Mouse (Mus musculus): ENCODE data around the gene 1700042G07Rik.

1700042G07Rik gene

DNA sequence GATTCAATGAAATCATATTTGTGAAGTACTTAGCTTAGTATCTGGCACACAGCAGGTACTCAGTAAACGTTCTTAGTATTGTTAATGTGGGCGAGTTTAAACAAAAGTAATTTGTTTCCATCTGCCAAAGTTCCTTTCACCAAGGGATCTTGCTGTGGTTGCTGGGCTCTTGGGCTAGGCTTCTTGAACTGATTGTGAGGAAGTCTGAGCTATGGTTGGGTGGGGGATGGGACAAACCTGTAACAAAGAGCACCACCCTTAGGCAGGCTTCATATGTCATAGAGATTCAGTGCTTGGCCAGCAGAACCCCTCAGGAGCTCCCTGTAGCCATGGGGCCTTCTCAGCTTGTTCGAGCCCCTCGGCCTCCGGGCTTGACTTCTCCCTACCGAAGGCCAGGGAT is at the start of gene 1700042G07Rik, which contains the start of gene Gm49337:
1700042G07Rik (plus strand) TSS at position 301 of the 400 bp plus-strand sequence.
Gm49337 (plus strand) TSS at position 313 of the 400 bp plus-strand sequence.
- DNase-seq (ENCODE audit: low spot score in 2 of 2): no peak

DNA sequence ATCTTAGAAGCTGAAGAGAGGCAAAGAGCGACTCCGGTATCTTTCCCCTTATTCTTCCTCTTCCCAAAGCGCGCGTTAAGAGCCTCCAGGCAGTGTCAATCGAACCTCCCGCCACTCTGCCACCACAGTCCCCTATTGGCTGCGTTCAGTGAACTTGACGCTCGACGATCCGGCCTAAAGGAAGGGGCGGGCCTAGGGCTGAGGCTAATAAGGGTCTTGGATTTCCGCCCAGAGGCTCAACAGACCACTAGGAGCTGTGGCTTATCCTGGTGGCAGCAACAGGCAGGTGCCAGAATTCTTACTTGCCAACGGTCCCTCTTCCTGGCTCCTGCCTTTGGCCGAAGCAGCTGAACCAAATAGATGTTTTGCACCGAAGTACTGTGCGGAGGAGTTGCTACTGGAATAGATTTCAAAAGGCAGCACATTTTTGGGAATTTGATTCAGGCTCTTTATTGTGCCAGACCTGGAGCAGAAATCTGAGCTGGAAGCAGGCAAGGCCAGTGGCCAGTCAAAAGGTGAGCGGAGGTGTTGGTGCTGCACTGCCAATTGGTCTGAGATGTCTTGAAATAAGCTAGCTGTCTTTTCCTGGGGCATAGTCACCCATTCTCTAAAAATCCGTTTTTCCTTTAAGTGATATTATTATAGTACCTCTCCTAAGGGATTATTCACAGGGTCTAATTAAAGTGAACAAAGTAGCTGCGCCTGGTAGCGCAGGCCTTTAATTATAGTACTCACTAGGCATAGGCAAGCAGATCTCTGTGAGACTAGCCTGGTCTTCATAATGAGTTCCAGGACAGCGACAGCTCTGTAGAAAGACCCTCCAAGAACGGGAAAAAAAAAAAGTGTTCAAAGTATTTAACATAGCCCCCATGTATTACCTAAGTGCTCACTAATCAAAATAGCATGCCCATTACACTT is 49.3 kb upstream of the 1700042G07Rik start, which contains the start of the genes Rad54l and Pomgnt1:
Rad54l (minus strand) TSS at position 89 of the 918 bp plus-strand sequence.
Pomgnt1 (plus strand) TSS at position 239 of the 918 bp plus-strand sequence.
- peak; percentile 57 to 70 for DNase-seq (ENCODE audit: low spot score in 2 of 2)

DNA sequence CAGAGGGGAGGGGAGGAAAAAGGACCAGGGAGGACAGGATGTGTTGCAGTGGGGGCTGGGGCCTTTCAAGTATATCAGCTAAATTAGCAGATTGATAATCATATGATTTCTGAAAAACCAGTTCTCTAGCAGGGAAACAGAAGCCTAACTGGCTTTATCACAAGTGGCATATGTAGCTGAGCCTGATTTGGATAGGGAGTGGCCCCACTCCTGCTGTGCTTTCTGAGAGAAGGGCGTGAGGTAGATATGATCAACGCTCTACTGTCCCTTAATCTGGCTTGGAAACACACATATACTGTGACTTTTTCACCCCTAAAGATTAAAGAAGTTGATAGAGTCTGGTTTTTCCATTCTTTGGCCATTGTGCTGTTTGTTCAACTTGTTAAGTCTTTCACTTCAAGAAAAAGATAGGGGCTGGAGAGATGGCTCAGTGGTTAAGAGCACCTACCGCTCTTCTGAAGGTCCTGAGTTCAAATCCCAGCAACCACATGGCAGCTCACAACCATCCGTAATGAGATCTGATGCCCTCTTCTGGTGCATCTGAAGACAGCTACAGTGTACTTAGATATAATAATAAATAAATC is 47.3 kb upstream of the 1700042G07Rik start:
- DNase-seq (ENCODE audit: low spot score in 2 of 2): no peak

DNA sequence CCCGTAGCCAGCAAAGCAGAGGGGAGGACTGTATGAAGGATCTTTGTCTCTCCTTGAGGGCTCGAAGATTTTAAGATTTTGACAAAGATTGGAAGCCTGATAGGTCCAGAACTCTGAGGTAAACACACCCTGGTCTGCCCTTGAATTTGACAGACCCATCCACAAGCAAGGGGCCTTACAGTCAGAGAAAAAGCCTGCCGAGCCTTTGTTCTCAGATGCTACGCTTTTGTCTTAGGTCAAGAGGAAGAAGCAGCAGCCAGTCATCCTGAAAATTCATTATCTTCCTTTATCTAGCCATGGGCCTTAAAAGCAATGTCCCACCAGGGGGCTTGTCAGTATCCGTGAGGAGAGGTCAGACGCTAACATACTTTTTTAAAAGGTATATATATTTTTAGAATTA is 45.2 kb upstream of the 1700042G07Rik start:
- DNase-seq (ENCODE audit: low spot score in 2 of 2): no peak

DNA sequence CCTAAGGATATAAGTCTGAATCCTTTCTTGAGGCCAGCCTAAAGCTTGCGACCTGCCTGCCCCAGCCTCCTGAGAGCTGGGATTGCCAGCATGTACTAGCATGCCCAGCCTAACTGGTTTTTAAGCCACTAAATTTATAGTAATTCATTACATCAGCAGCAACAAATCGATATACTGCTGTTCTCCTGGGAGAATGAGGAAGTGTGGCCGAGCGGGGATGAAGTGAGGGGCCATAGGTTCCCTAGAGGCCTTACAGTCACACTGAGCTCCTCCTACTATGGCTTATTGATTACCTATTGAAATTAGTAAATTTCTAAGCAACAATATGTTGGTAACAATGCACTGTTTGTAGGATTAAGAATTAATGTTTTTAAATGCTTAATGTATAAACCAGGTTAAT is 40.0 kb upstream of the 1700042G07Rik start:
- DNase-seq (ENCODE audit: low spot score in 2 of 2): no peak

DNA sequence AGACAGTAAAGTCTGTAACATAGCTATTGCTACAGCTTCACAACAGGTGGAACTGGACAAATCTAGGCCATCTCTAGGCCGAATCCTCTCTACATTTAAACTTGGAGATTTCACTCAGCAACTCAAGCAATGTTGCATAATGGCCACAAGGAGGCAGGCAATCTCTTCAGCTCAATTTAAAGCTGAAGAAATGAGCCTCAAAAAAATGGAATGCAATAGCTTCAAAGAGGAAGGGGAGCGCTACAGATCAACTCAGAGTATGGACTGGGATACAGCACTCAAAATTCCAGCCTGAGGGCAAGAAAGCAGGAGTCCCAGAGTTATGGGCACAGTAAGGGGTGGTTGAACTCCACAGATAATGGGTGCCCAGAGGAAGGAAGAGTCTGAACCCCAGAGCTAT is 38.2 kb upstream of the 1700042G07Rik start:
- no peak for DNase-seq (ENCODE audit: low spot score in 2 of 2)

DNA sequence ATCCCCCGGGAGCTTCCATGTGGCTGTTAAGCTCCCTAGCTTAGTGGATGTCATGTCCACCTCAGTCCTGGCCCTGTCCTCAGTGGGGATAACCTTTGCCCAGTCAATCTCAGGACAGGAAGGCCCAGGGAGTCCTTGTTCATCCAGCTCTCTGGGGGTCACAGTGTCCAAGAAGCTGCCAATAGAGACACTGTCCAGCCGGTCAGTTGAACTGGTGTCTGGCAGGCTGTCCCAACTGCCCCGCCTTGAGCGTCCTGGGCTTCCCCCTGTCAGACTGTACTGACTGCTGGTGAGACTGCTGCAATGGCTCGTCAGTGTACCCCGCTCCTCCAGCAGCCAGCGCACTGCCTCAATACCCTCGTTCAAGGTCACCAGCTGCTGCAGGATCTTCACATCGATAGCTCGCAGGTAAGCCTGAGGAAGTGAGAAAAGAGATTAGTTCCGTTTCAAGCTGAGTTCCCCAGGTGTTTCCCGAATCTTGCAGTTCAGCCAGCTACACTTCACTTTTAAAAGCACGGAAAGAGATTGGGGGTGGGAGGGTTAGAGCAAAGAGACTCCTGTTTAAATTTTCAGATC is 35.7 kb upstream of the 1700042G07Rik start:
- no peak for DNase-seq (ENCODE audit: low spot score in 2 of 2)

DNA sequence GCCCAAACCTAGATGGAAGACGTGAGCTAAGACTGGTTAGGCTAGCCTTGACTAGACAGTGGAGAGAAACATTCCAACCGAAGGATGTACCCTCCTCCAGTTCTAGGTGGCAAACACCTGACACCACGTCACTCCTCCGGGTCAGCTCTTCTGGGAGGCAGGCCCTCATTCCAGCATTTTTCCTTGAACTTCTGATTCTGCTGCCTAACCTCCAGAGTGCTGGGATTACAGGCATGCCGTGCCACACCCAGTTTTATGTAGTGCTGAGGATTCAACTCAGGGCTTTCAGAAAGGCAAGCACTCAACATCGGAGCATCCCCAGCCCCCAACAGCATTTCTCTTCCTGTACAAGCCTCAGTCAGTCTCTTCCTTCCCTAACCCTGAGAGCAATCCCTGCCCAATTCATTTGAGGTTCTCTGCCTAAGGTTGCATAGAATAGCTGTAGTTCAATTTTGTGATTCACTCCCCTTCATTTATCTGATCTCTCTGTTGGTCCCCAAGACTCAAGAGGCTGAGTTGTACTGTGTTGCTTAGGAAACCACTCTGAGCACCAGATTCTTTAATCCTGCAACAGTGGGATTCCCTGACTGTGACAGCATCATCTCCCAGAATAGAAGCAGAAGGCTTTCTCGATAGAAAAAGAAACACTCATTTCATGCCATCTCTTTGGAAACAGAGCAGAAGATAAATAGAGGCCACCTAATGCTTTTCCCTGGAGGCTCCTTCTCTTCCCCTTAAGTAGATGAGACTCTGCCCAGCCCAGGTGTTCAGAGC is 32.2 kb upstream of the 1700042G07Rik start:
- no peak for DNase-seq (ENCODE audit: low spot score in 2 of 2)

DNA sequence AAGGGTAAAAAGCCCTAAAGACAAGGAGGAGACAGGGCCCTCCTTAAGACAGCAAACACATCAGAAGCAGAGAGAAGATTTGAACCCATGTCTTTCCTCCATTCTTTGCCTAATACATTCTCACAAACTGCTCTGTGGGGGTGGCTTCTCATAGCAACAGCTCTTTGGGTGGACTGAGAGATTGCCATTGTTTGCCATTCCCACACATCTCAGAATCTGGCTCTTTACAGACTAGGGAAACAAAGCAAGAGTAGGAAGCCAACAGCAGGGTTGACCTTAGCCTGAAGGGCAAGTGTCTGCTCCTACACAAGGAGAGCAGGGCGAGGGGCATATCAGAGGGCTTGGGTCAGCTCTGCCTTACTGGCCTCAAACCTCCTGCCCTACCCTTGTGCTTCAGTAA is 31.4 kb upstream of the 1700042G07Rik start:
- DNase-seq (ENCODE audit: low spot score in 2 of 2): no peak

DNA sequence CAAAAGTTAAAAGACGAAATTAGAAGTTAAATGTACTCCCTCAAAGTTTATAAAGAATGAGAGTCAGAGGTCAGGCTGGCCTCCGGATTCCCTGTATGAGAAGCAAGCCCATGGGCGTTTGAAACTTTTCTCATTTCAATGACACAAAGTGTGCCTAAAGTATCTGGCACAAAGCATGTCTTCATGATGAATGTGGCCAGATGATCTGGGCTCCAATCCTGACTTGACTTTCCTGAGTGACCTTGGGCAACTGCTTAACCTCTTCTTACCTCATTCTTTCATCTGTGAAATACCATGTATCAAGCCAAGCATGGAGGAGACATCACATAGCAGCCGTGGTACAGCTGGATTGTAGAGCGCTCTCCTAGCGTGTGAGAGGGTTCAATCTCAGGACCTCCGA is 30.9 kb upstream of the 1700042G07Rik start:
- no peak for DNase-seq (ENCODE audit: low spot score in 2 of 2)

DNA sequence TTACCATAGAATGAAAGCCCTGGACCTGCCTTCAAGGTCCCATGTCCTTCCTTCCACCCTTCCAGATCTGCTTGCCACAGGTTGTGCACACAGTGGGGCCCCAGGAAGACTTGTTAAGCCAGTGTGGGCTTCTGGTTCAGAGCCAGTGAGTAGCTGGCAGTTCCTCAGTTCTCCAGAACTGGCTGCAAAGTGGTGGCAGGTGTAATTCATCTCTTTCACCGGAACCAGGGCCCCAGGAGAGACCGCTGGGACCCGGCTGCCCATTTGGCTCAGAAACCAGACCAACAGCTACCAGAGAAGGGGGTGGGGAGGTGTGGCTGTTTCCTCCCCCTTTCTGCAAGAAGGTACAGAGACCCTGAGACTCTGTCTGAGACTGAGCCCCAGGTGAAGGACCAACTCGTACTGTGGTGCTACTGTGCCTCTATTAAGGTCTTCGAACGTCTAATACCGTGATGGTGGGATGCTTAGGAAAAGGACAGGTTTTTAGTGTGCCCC is 29.8 kb upstream of the 1700042G07Rik start:
- no peak for DNase-seq (ENCODE audit: low spot score in 2 of 2)

DNA sequence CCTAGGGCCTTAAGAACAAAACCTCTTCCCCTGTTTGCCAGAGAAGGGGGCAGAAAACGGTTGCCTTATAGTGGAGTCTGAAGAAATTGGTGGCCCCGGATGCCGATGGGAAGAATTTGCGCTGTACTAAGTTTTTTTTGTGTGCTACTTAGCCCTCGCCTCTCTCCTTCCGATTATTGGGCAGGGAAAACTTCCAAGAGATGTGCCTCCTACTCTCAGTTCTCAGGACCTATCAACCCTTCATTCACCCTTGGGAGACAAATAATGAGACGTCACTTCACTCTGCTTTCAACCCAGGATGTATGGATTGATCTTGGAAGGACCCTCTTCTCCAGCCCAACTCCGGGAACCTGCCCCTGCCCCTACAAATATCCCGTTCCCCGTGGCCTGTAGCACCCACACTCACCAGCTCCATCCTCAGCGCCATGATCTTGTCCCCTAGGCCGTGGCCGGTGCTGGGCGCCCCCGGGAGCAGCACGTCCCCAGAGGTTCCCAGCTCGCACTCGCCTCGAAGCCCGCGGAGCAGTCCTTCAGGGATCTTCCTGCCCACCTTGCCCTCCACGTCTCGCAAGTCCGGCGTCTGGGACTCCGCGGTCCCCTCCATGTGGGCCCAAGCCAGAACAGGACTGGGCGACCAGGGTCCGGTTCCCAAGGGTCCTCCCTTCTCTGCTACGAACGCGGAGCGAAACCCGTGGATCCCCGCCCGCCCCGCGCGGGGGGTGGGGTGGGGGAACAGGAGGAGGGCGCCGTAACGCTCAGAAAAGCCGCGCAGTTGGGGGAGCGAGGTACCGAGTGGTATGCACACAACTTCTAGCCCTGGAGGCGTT is 29.1 kb upstream of the 1700042G07Rik start:
- peak; percentile 40 to 62 for DNase-seq (ENCODE audit: low spot score in 2 of 2)

DNA sequence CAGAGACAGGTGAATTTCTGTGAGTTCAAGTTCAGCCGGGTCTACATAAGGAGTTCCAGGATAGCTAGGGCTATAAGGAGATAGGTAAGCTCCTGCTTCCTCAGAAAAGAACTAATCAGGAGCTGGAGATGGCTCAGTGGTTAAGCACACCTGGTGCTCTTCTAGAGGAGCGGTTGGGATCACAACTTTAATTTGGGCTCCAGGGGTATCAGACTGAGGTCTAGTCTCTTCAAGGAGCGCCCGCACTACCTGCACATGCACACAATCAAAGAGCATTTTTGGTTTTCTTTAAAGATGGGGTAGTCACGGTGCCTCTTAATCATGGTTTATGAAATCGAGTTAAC is 23.4 kb upstream of the 1700042G07Rik start:
- DNase-seq (ENCODE audit: low spot score in 2 of 2): no peak

DNA sequence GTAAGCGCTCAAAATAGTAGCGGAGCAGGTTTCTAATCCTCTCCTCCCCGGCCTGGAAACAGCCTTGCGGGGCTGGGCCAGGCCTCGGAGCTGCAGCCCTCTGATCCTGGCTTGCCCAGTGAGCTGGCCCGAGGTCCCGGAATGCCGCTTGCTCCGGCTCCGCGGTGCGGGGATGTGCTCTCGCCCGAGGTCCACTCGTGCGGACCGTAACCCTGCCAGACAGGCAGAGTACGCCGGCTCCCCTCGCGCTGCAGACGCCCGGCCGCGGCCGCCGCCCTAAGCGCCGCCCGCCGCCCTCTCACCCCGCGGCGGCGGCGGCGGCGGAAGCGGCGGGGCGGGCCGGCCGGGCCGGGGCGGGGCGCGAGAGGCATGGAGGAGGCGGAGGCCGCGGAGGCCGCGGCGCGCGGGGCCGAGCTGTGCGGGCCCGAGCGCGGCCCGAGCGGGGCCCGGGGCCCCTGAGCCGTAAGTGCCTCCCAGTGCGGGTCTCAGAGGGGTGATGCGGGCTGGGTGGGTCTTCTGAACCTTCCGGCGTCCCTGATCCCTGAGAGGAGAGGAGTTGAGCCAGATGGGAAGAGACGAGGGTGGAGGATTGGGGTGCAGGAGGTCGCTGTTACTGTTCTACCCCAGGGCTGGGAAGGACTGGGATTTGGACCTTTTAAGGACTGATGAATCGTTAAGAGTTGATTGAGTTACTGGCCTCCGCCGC is 22.9 kb upstream of the 1700042G07Rik start:
- DNase-seq (ENCODE audit: low spot score in 2 of 2): no peak

DNA sequence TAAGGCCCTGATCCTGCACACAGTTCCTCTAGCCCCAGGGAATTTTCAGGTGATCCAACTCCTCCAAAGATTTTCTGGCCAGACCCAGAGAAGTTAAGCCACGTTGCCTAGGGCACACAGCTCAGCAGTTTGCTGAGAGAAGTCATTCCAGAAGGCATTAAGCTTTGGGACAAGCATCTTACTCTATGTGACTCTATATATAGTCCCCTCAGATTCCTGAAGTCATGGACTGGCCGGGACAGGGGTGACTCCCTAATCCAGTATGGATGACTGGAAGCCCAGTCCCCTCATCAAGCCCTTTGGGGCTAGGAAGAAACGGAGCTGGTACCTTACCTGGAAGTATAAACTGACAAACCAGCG is 22.3 kb upstream of the 1700042G07Rik start:
- no peak for DNase-seq (ENCODE audit: low spot score in 2 of 2)

DNA sequence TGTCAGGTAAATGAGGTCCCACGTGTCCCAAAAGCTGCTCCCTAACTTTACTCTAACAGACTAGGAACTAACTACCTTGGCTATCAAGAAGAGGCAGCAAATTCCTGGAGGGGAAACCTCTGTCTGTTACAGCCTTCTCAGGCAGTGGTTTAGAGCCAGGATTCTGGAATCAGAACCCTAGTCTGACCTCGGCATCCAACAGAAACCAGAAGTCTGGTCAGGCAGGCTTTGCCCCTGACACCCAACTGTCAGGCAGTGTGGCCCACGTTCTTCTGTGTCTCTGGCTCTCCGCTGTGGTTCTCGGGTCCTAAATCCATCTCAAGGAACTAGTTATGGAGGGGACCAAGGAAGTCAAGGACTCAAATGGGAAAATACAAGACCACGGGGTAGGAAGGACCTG is 21.9 kb upstream of the 1700042G07Rik start, which contains the start of gene Lurap1:
Lurap1 (minus strand) TSS at position 101 of the 400 bp plus-strand sequence.
- DNase-seq (ENCODE audit: low spot score in 2 of 2): no peak

DNA sequence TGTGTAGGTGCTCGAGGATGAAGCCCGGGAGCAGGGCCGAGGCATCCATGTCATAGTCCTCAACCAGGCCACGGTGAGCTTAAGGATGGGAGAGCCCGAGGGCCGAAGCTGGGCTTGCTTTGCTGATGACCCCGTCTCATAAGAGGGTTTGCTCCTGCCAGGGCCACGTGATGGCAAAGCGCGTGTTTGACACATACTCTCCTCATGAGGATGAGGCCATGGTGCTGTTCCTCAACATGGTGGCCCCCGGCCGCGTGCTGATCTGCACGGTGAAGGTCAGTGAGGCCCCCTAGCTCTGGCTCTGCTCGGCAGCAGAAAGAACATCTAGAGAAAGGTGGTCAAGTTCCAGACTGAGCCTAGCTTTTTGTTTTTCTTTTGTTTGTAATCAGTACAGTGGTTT is 20.5 kb upstream of the 1700042G07Rik start:
- no peak for DNase-seq (ENCODE audit: low spot score in 2 of 2)

DNA sequence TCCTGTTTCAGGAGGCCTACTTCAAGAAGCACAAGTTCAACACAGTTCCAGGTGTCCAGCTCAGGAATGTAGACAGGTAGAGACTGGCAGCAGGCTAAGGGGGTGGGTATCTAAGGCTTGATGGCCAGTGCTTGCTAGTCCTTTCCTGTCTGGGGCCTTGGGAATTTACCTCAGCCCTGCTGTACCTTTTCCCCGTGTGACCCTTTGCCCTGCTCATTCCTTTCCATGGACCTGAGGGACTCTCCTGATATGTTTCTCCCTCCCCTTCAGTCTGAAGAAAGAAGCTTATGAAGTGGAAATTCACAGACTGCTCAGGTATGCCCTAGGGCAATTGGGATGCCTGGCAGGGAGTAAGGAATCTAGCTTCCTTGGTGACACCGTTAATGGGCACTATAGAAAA is 15.3 kb upstream of the 1700042G07Rik start:
- DNase-seq (ENCODE audit: low spot score in 2 of 2): no peak

DNA sequence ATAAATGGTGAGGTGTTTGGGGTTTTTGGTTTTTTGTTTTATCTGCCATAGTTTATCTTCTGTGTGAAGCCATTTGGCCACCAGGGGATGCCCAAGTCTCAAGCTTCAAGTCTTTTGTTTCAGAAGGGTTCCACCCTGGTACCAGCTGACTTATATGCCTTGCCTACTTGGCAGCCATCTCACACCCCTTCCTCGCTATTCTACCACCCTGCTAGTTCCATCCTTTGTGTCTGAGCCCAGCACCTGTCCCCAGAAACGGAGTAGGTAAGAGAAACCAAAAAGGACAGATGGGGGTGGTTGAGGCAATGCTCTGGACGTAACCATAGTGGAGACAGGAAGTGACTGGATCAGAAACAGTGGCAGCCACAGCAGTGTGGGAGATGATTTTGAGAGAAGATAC is 13.3 kb upstream of the 1700042G07Rik start:
- DNase-seq (ENCODE audit: low spot score in 2 of 2): no peak

DNA sequence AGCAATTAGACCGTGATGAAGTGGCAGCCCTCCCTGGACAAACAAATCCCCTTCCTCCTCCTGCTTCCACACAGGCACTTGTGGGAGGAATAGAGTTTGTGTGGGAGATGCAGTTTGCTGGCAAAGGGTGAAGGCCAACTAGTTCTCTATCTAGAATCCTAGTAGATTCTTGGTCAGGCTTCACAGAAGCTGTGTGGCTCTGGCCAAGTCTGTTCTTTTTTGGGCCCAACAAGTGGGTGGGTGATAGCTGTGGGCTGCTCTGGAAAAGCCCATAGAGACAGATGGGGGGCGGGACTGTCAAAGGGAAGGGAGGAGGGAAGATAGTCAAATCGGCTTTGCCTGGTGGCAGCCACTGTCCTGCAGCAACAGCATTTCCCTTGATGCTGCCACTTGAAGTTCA is 12.4 kb upstream of the 1700042G07Rik start:
- peak; percentile 56 to 68 for DNase-seq (ENCODE audit: low spot score in 2 of 2)
